Mouse (Mus musculus): ENCODE measurements around the gene Taf8.

Gene Taf8

GRCm38 (mm10) chr17:47458936-47459335 lies 43.2 kb downstream of the Taf8 start:
- no peak for DNase-seq (ENCODE audit: low spot score)

DNA sequence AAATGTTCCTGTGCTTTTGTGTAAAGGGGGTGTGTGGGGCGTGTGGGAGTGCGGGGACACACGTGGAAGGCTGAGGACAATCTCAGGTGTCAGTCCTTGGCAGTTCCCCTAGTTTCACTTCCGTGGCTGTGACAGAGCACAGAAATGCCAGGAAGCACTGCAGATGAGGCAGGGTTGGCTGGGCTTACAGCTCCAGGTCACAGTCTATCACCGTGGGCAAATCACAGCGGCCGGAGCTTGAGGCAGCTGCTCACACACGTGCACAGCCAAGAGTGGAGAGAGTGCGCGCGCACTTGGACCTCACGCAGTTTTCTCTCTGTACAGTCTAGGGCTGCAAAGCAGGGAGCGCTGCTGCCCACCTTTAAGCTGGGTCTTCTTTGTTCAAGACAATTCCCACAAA lies 43.8 kb downstream of the Taf8 start:
- DNase-seq (ENCODE audit: low spot score): no peak

DNA sequence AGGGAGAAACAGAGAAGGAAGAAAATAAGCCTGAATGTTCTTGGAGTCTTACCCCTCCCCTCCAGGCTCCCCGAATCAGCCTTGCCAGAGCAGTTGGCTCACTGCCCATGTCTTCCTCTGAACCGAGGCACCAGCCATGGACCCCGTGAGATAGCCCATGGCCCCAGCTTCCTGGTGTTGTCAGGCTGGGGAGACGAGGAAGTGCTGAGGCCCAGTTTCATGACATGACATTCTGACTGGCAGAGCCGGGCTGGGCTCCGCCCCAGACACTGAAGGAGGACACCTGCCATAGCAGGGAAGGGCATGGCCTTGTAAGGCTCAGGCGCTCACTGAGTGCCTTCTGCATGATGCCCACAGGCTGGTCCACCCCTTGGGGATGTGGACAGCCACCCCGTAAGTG lies 47.4 kb downstream of the Taf8 start:
- no peak for DNase-seq (ENCODE audit: low spot score)

GRCm38 (mm10) chr17:47452886-47453285 lies 49.2 kb downstream of the Taf8 start:
- DNase-seq (ENCODE audit: low spot score): no peak

DNA sequence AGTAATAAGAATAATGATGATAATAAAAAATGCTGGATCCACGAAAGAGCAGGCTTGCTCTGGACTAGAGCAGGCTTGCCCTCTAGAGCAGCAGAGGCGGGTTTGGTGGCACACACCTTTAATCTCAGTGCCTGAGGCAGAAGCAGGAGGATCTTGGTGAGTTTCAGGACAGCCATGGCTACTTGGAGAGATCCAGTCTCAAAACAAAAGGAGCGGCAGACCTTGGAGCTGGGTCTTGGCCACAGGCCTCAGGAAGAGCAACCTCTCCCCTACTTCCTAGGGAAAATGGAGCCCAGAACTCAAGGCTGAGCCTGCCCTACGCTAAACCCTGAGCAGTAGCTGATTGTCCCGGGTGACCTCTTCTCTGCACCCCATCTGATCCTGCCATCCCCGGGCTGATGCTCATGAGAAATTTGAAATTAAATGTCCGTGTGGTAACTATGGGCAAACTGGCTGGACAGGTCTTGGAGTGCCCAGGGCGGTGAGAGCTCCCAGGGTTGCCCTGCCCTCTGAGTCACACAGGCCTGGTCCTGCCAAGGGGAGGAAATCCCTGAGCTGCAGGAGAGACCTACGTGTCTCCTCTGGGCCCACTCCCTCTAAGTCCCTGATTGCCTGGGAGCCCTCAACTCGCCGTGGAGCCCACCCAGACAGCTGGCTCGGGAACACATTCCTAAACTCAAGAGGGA lies 51.1 kb downstream of the Taf8 start:
- no peak for DNase-seq (ENCODE audit: low spot score)

DNA sequence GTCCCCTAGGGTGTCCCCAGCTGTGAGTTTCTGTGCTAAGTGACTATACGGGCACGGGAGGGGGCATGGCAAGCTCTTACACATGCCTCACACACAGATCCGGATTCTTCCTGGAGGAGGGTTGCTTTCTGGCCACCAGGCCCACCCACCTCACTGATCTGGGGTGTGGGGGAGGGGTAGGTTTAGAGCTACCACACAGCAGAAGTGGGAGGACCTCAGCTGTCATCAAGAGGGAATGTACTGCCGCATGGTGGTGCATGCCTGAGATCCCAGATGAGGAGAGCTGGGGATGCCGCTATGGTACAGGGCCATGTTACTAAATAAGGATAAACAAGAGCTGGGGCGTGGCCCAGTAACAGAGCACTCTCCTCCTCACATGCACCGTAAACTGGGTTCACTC lies 51.9 kb downstream of the Taf8 start:
- no peak for DNase-seq (ENCODE audit: low spot score)

GRCm38 (mm10) chr17:47449432-47449831 lies 52.7 kb downstream of the Taf8 start:
- DNase-seq (ENCODE audit: low spot score): no peak

DNA sequence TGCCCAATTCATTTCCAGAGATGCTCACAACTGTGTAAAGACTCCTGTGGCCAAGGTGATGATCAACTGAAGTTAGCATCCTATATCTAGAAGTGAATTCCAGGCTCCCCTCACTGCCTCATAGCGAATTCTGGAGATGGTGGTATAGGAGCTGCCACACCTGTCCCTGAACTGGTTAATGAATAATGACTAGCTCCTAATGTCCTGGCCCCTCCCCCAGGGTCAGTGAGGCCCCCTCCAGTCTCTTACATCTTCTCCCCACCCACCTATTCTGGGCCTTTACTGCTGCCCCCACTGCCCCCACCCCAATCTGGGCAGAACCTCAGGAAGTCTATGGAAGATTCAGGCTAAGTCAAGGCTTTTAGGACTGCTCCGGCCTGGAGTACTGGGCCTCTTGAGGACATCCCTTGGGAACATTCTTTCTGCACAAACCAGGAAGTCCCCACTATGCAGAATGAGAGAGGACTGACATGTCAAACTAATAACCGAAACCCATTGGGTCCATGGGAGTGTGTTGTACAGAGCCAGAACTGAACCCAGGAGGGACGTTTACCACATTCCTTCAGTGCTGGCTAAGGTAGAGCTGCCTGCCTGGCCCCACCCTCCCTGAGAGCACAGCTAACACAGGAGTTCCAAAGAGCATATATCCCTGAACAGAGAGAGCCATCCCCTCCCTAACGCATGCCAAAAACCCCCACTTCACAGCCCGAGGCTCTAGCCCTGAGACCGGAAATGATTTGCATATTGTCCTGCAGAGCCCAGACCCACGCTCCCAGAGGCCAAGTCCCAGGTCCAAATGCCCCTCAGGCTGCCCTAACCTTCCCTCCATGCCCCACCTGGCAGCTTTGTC lies 53.3 kb downstream of the Taf8 start:
- DNase-seq (ENCODE audit: low spot score): no peak

DNA sequence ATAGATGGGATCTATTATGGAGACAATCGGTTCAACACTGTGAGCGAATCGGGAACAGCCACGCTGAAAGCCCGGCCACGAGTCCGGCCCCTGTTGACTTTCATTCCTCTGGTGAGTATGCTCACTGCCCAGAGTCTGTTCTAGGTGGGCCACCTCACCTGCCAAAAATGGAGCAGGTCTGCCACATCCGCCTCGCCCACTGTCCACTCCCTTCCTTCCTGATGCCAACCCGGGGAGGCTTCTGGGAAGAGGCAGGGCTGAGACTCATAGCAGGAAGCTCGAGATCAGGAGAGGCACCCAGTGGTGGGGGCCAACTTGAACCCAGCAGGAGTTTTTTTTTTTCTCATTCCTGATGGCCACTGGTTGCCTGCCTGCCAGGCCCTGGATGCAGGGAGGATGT lies 55.5 kb downstream of the Taf8 start:
- DNase-seq (ENCODE audit: low spot score): no peak

DNA sequence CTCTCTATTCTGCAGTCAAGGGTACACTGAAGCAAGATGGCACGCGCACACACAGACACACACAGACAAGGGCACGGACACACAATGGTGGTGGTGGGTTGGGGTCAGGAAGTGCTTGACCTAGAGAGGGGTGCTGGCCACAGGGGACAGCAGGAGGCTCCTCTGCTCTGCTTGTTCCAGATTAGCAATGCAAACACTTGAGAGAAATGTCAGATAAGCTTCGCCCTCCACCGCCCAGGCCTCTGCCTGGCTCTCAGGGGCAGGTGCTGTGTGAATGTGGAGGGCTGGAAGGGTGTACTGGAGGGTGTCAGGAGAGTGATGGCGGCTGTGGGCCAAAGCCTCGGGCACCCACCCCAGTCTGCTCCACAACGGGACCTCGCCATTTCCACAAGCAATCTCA lies 56.1 kb downstream of the Taf8 start:
- no peak for DNase-seq (ENCODE audit: low spot score)

- DNase-seq (ENCODE audit: low spot score): no peak
These were observed 56.6 kb downstream of the Taf8 start for GRCm38 (mm10) chr17:47445518-47445917.

- no peak for DNase-seq (ENCODE audit: low spot score)
These were observed 58.0 kb downstream of the Taf8 start for GRCm38 (mm10) chr17:47444113-47444512.

GRCm38 (mm10) chr17:47442271-47442670 lies 59.8 kb downstream of the Taf8 start:
- no peak for DNase-seq (ENCODE audit: low spot score)

GRCm38 (mm10) chr17:47441296-47442051 lies 60.6 kb downstream of the Taf8 start:
- DNase-seq (ENCODE audit: low spot score): no peak

GRCm38 (mm10) chr17:47440359-47440890 lies 61.7 kb downstream of the Taf8 start:
- DNase-seq (ENCODE audit: low spot score): no peak

- DNase-seq (ENCODE audit: low spot score): no peak
These were observed 62.6 kb downstream of the Taf8 start for GRCm38 (mm10) chr17:47439396-47440028.

DNA sequence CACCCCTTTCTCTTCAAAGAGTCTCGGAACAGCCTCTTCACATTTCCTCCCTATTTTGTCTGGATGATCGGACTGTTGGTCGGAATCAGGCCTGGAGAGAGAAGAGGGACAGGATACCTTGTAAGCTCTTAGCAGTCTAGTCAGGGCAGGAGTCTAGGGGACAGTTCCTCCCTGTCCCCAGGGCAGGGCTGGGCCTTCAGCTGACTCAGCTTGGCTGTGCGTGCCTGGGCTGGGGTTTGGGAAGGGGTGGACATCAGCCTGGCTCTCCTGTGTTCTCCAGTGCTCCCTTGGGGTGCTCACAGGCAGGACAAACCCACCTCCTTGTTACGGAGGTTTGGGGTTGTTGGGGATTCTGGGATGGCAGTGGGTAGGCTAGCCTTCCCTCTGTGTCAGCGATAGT lies 63.5 kb downstream of the Taf8 start:
- DNase-seq (ENCODE audit: low spot score): no peak

DNA sequence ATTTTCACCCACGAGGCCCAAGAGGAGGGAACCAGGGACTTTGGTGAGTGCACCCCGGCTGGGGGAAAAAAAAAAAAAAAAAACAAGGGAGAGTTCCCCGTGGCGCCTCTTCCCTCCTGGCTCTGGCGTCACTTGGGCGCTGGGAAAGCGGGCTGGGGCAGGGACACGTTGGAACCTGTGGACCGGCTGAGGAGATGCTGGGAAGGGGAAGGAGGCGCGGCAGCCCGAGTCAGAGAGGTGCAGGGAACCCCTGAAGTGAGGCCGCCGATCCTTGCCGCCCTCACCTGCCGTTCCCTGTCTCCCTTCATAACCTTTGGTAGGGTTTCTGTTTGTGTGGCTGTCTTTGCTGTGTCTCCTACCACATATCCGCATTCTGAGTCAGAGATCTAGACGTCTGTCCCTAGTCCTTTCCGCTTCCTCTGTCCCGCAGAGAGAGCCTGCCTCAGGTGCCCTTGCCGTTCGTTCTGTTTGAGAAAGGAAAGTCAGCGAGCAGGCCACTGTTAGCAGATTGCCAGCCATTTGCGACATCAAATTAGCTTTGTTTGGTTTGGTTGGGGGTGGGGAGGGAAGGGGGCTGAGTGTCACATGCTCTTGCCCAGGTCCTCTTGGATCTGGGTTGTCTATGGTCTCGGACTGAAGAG lies 65.1 kb downstream of the Taf8 start, which contains the start of gene 1700001C19Rik:
TSS of gene 1700001C19Rik (minus strand) at position 470 of the 641 bp plus-strand sequence.
- no peak for DNase-seq (ENCODE audit: low spot score)

DNA sequence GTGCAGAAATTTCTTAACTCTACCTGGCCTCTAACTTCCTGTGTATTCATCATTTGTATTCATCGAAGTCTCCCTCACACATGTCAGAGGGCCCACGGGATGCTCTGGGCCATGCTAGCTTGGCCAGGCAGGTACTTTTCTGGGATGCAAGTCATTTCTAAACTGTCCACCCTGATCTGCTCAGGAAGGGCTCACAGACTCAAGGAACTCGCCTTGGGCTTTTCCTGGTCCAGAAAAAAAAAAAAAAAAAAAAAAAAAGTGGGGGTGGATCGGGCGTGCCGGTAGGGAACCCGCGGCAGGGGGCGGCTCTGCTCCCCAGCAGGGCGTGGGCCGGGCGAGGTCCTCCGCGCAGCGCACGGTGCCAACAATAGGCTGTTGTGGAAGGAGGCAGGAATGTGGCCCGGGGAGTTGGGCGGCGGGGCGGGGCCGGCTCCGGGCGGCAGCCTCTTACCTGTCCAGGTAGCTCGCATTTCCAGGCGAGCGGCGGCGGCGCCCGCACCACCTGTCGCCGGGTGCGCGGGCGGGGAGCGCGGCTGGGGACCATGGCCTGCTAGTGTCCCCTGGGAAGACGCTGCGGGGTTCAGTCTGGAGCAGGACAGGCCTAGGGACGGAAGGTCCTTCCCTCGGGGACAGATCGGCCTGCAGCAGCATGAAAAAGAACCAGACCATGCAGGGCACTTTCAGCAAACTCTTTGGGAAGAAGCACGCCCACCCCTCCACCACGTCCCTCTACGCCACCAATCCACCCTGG lies 65.8 kb downstream of the Taf8 start, which contains the start of gene AI661453:
TSS of gene AI661453 (plus strand) at position 460 of the 751 bp plus-strand sequence.
- DNase-seq (ENCODE audit: low spot score): no peak

Measured in ovary, adult 18-20 months (tissue).